Mouse (Mus musculus): Measurements from ENCODE around the gene Cdk5r2. TPM values are rescaled to one million over a fixed set of nuclear protein-coding genes. Genes with fewer than 3 reads are reported as not detected.
"Not testable (repeated sequence)": the region's sequence is repeated elsewhere in the genome, so short reads cannot be mapped to it uniquely, and the experiment has no call there.

Gene Cdk5r2
- polyA plus RNA-seq (2012; ENCODE audit: insufficient read depth, insufficient read length, low replicate concordance, missing spikeins), result not detected in 2 replicates

GRCm38 (mm10) chr1:74854306-74855056, at the start of gene Cdk5r2:
TSS of gene Cdk5r2 (plus strand) at chr1:74854934.
- Histone ChIP-seq H3K4me3 (ENCODE audit: insufficient read depth, low read depth, low read length) (peak within 1 kb of the TSS; percentile 81), H3K4me1 (ENCODE audit: control insufficient read depth, insufficient read depth, low read length) (peaks cover 35% of the 10 kb centered on the region), H3K27ac (ENCODE audit: insufficient read depth, low read depth, low read length) (peak within 1 kb of the TSS; percentile 70)
- TF ChIP-seq CTCF (IDR thresholded peaks at IDR 0.05; ENCODE audit: insufficient read depth, low read depth, low read length) (no peak), POLR2A (IDR thresholded peaks at IDR 0.05; ENCODE audit: insufficient read depth, low read depth, low read length) (peak; percentile 97)
- WGBS, result 3% methylated on average over 39 of the region's 39 CpGs

DNA sequence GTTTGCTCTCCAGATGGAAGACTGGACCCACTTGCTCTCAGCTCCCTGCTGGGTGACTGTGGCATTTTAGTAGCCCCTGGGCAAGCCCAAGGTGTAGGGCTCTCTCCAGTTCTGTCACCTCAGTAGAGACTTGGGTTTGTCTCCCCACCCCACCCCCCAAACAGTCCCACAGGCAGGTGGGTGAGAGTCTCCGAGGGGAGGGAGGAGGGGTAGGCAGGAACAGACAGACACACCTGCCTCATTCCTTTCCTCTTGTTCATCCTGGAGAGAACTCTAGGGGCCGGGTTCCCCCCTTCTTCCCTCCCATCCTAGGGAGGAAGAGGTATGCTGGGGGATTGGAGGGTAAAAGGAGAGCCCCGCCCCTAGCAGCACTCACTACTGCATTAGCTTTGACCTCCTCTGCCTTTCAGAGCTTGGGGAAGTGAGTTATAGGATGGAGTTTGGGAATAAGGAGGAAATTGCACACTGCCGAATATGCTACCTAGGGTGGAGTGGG, 49.3 kb upstream of the Cdk5r2 start:
- 52% methylated on average over 4 of the region's 4 CpGs for WGBS
- Histone ChIP-seq H3K4me1 (ENCODE audit: control insufficient read depth, insufficient read depth, low read length) (peaks cover 52% of the 10 kb centered on the region), H3K4me3 (ENCODE audit: insufficient read depth, low read depth, low read length) (no peak overlapping the region), H3K27ac (ENCODE audit: insufficient read depth, low read depth, low read length) (no peak overlapping the region)
- TF ChIP-seq CTCF (IDR thresholded peaks at IDR 0.05; ENCODE audit: insufficient read depth, low read depth, low read length) (no peak), POLR2A (IDR thresholded peaks at IDR 0.05; ENCODE audit: insufficient read depth, low read depth, low read length) (no peak)

DNA sequence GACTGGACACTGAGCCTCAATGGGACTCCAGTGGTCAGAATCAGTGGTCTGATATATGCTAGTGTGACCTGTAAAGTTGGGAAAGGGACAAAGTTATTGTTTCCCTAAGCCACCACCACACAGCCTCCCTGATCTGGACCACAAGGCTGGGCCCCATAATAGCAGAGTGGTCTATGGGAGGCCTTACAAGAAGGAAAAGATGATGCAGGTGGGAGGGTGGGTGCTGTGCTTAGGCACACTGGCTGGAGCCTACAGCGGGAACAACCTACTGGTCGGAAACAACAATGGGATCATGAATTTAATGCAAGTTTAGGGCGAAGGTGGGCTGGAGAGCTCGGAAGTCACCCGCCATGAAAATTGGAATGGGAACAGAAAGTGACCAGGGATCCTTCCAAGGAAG, 48.9 kb upstream of the Cdk5r2 start:
- TF ChIP-seq POLR2A (IDR thresholded peaks at IDR 0.05; ENCODE audit: insufficient read depth, low read depth, low read length) (no peak), CTCF (IDR thresholded peaks at IDR 0.05; ENCODE audit: insufficient read depth, low read depth, low read length) (no peak)
- 65% methylated on average over 5 of the region's 5 CpGs for WGBS
- H3K4me3 ChIP-seq (ENCODE audit: insufficient read depth, low read depth, low read length), result no peak overlapping the region
- peaks cover 47% of the 10 kb centered on the region for H3K4me1 ChIP-seq (ENCODE audit: control insufficient read depth, insufficient read depth, low read length)
- H3K27ac ChIP-seq (ENCODE audit: insufficient read depth, low read depth, low read length), result no peak overlapping the region

- 3% methylated on average over 38 of the region's 38 CpGs for WGBS
- H3K4me3 ChIP-seq (ENCODE audit: insufficient read depth, low read depth, low read length), result peak overlapping the region; percentile 22
- H3K27ac ChIP-seq (ENCODE audit: insufficient read depth, low read depth, low read length), result peak overlapping the region; percentile 63; the same call in 1 of the 2 replicates
- TF ChIP-seq CTCF (IDR thresholded peaks at IDR 0.05; ENCODE audit: insufficient read depth, low read depth, low read length) (no peak), POLR2A (IDR thresholded peaks at IDR 0.05; ENCODE audit: insufficient read depth, low read depth, low read length) (no peak)
- peaks cover 45% of the 10 kb centered on the region for H3K4me1 ChIP-seq (ENCODE audit: control insufficient read depth, insufficient read depth, low read length)
These were observed 48.1 kb upstream of the Cdk5r2 start for GRCm38 (mm10) chr1:74806360-74807311.

DNA sequence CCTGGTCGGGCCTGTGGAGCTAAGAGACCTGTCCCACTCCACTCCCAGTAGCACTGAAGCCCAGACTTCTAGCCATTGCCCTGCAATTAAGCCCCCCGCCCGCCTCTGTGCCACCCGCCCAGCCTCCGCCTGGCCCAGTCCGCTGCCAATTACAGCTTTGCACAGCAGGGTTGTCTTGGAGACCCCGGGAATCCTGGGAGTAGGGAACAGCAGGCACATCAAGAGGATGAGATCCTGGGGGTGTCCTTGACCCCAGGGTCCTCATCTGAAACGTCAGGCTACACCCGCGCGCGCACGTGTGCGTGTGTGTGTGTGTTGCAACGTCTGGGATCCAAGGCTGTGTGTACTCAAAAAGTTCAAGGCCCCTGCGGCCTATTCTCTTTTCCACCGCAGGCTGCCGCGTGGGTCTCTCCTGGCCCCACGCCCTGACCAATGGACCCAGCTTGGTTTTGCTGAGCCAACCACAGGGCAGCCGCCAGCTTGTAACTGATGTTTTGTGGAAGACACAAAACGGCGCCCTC, 47.1 kb upstream of the Cdk5r2 start:
- WGBS, result 13% methylated on average over 23 of the region's 23 CpGs
- Histone ChIP-seq H3K4me1 (ENCODE audit: control insufficient read depth, insufficient read depth, low read length) (peaks cover 39% of the 10 kb centered on the region), H3K4me3 (ENCODE audit: insufficient read depth, low read depth, low read length) (no peak overlapping the region), H3K27ac (ENCODE audit: insufficient read depth, low read depth, low read length) (peak overlapping the region; percentile 33; the same call in 1 of the 2 replicates)
- TF ChIP-seq CTCF (IDR thresholded peaks at IDR 0.05; ENCODE audit: insufficient read depth, low read depth, low read length) (no peak), POLR2A (IDR thresholded peaks at IDR 0.05; ENCODE audit: insufficient read depth, low read depth, low read length) (no peak)

GRCm38 (mm10) chr1:74808078-74808477, 46.7 kb upstream of the Cdk5r2 start:
- TF ChIP-seq CTCF (IDR thresholded peaks at IDR 0.05; ENCODE audit: insufficient read depth, low read depth, low read length) (peak; percentile 87), POLR2A (IDR thresholded peaks at IDR 0.05; ENCODE audit: insufficient read depth, low read depth, low read length) (no peak)
- Histone ChIP-seq H3K4me3 (ENCODE audit: insufficient read depth, low read depth, low read length) (no peak overlapping the region), H3K4me1 (ENCODE audit: control insufficient read depth, insufficient read depth, low read length) (peaks cover 35% of the 10 kb centered on the region), H3K27ac (ENCODE audit: insufficient read depth, low read depth, low read length) (no peak overlapping the region)
- WGBS, result under 1% methylated on average over 16 of the region's 16 CpGs

DNA sequence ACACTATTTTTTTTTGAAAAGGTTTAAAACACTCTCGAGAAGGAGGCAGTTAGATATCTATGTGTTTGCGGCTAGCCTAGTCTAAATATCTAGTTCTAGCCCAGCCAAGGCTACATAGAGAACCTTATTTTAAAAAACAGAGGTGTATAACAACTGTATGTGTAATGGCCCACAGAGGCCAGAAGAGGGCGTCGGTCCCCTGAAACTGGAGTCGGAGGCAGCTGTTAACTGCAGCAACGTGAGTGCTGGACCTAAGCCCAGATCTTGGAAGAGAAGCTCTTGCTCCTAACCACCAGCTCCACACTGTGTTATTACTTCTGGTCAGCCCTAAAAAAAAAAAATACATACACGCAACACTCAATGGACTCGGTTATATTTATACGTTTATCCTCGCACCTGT, 45.7 kb upstream of the Cdk5r2 start:
- WGBS, result 59% methylated on average over 10 of the region's 10 CpGs
- Histone ChIP-seq H3K4me3 (ENCODE audit: insufficient read depth, low read depth, low read length) (no peak overlapping the region), H3K27ac (ENCODE audit: insufficient read depth, low read depth, low read length) (no peak overlapping the region), H3K4me1 (ENCODE audit: control insufficient read depth, insufficient read depth, low read length) (peaks cover 27% of the 10 kb centered on the region)
- no peak for TF ChIP-seq POLR2A (IDR thresholded peaks at IDR 0.05; ENCODE audit: insufficient read depth, low read depth, low read length)
- no peak for TF ChIP-seq CTCF (IDR thresholded peaks at IDR 0.05; ENCODE audit: insufficient read depth, low read depth, low read length)

DNA sequence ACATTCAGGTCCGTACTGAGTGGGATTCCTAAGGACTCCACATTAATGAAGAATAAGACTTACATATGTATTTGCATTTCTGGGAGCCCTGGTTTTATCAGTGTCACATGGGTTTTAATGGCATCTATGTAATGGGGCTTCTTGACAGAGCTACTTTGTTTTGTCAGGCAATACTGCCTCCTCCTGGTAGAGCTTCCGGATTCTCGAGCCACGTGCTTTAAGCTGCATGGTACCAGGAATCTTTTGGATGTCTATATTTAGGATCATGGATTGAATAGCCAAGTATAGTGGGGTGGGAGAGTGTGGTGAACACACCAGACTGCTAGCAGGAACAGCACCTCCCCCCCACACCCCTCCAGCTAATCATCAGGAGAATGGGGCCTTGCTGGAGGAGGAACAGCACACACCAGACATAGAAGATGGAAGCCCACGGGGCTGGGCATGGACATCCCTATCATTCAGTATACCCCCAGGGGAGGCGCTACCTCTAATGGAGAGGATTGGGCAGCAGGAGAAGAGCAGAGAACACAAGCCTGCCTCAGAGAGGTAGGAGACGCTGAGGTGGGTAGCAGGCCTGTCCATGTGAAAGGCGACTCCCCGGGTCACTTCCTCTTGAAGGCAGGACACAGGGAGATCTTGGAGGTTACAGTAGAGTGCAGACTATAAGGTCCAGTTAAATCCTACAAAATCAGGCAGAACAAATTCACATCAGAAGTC, 39.6 kb upstream of the Cdk5r2 start:
- Histone ChIP-seq H3K27ac (ENCODE audit: insufficient read depth, low read depth, low read length) (no peak overlapping the region), H3K4me1 (ENCODE audit: control insufficient read depth, insufficient read depth, low read length) (0 out of 2 replicates have a peak, but pooled peaks cover 2% of the 10 kb centered on the region), H3K4me3 (ENCODE audit: insufficient read depth, low read depth, low read length) (no peak overlapping the region)
- WGBS, result 68% methylated on average over 9 of the region's 9 CpGs
- TF ChIP-seq POLR2A (IDR thresholded peaks at IDR 0.05; ENCODE audit: insufficient read depth, low read depth, low read length) (no peak), CTCF (IDR thresholded peaks at IDR 0.05; ENCODE audit: insufficient read depth, low read depth, low read length) (no peak)

DNA sequence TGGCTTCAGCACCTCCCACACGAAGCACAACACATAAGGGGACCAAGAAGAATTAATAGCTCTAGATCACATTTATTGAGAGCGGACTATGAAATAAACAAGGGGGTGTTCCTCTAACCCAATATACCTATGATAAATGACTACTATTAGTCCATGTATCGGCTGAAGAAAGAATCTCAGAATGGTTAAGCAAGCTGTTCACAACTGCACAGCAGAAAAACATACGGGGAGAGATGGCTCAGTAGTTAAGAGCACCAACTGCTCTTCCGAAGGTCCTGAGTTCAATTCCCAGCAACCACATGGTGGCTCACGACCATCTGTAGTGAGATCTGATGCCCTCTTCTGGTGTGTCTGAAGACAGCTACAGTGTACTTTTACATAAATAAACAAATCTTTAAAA, 38.8 kb upstream of the Cdk5r2 start:
- 93% methylated on average over 6 of the region's 6 CpGs for WGBS
- not testable (repeated sequence) for H3K4me1 ChIP-seq (ENCODE audit: control insufficient read depth, insufficient read depth, low read length); H3K4me3 ChIP-seq (ENCODE audit: insufficient read depth, low read depth, low read length); H3K27ac ChIP-seq (ENCODE audit: insufficient read depth, low read depth, low read length)

All from olfactory bulb, adult 2 months (tissue).